Mouse (Mus musculus) midbrain, embryonic 14.5 days (tissue): Measurements from ENCODE around the gene Furin. TPM values are rescaled to one million over a fixed set of nuclear protein-coding genes. Genes with fewer than 3 reads are reported as not detected.

ENCODE experiments used
- ATAC-seq: fragments of 200-750 bp; cut with Nextera tagmentation; 2 replicates; pipeline ENCODE4 v1.8.0; 2017; ENCODE audit warnings: moderate number of reproducible peaks, moderate library complexity; ENCODE audit not compliant: low FRiP score, low TSS enrichment
- DNase-seq: peaks from one replicate; pipeline ENCODE4 v3.0.0-alpha.2; 2015
- H3K27ac ChIP-seq: fragments of 300-500 bp; sonication (generic); replicated peaks from 2 replicates; pipeline ENCODE4 v1.5.1; 2014; ENCODE audit warnings: mild to moderate bottlenecking, low read depth, low read length, moderate library complexity
- H3K27me3 ChIP-seq: fragments of 300-500 bp; sonication (generic); 2 replicates; pipeline ENCODE4 v1.6.1; 2014; ENCODE audit warnings: low read length, control low read depth, mixed read lengths; ENCODE audit not compliant: control insufficient read depth, insufficient read depth
- H3K36me3 ChIP-seq: fragments of 300-500 bp; sonication (generic); 2 replicates; pipeline ENCODE4 v1.6.1; 2014; ENCODE audit warnings: low read length, control low read depth; ENCODE audit not compliant: control insufficient read depth, insufficient read depth
- H3K4me1 ChIP-seq: fragments of 300-500 bp; sonication (generic); 2 replicates; pipeline ENCODE4 v1.6.1; 2014; ENCODE audit warnings: mild to moderate bottlenecking, antibody characterized with exemption, low read length, control low read depth; ENCODE audit not compliant: control insufficient read depth, insufficient read depth
- H3K4me2 ChIP-seq: fragments of 300-500 bp; sonication (generic); 2 replicates; pipeline ENCODE4 v1.6.1; 2014; ENCODE audit warnings: mild to moderate bottlenecking, low read length, moderate library complexity
- H3K4me3 ChIP-seq: fragments of 300-500 bp; sonication (generic); replicated peaks from 2 replicates; pipeline ENCODE4 v1.5.1; 2014; ENCODE audit warnings: low read depth, low read length
- H3K9ac ChIP-seq: fragments of 300-500 bp; sonication (generic); replicated peaks from 2 replicates; pipeline ENCODE4 v1.6.1; 2014; ENCODE audit warnings: mild to moderate bottlenecking, low read length, moderate library complexity
- H3K9me3 ChIP-seq: fragments of 300-500 bp; sonication (generic); 2 replicates; pipeline ENCODE4 v1.6.1; 2016; ENCODE audit warnings: low read length, control low read depth, mixed read lengths; ENCODE audit not compliant: control insufficient read depth
- WGBS: fragments of 180-500 bp; shearing (Covaris S2); extraction: QIAGEN DNeasy Blood & Tissue Kit; methylation state at CpG from one replicate; pipeline ENCODE4 v1.1.7; 2014; 5-methylcytosine and 5-hydroxymethylcytosine counted together
- polyA plus RNA-seq: library from polyadenylated mRNA; unstranded; fragments of >200 nt; fragmentation: Nextera tagmentation; extraction: Ambion mirVana; gene quantifications from 2 replicates; pipeline ENCODE4 v1.2.1, GENCODE M21; 2014

Gene Furin
- polyA plus RNA-seq, 1 experiment from 2014 or later, result 4.9 TPM

DNA sequence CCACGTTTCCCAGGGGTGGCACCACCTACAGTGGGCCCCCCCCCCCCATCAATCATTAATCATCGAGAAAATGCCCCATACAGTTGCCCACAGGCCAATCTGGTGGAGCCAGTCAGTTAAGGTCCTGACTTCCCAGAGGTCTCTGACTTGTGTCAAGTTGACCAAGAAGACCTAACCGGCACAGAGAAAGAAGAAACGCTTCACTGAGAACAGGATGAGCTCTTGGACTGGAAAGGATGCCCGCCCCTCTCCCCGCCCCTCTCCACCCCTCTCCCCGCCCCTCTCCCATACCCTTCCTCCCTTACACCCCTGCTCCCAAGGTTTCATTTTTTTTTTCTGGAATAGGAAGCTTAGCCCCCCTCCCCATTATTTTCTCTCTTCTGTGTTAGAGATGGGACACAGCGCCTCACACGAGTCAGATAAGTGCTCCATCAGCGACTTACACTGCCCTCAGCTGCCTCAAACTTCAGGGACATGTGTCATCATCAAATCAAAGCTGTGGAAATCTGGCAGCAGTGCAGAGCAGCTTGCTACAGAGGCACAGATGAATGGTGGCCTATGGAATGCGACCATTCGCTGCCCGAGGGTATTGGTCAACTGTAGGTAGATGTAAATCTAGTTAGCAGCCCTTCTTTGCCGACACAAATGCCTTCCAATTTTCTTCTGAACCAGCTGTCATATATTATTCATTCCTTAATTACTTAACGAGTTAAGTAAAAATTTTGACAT is 34.0 kb upstream of the Furin start:
- H3K9me3 ChIP-seq, result no peaks in the 10 kb centered on the region

DNA sequence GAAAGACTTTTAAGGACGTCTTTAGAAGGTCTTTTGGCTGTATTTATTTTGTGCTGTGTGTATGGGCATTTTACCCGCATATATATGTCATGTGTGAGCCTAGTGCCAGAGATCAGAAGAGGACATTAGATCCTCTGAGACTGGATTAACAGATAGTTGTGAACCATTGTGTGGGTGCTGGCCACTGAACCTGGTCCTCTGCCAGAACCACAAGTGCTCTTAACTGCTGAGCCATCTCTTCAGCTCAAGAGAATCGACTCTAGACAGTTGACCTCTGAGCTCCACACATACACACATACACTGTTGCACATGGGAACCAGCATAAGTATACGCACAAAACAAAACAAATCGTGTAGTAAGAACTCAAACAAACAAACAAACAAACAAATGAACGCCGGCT is 31.3 kb upstream of the Furin start:
- H3K4me2 ChIP-seq, result no peak overlapping the region
- no peak for ATAC-seq

More for the DNA sequence above, 34.0 kb upstream of the Furin start:
- ATAC-seq, result no peak
- 25% methylated on average over 15 of the region's 15 CpGs for WGBS
- peak; percentile 19 for DNase-seq
- no peak overlapping the region for H3K27ac ChIP-seq
- H3K36me3 ChIP-seq, result no peaks in the 10 kb centered on the region
- H3K27me3 ChIP-seq, result no peaks in the 10 kb centered on the region
- H3K4me3 ChIP-seq, result no peak overlapping the region
- H3K4me1 ChIP-seq, result 0 out of 2 replicates have a peak, but pooled peaks cover 3% of the 10 kb centered on the region
- H3K4me2 ChIP-seq, result no peak overlapping the region
- no peak overlapping the region for H3K9ac ChIP-seq

DNA sequence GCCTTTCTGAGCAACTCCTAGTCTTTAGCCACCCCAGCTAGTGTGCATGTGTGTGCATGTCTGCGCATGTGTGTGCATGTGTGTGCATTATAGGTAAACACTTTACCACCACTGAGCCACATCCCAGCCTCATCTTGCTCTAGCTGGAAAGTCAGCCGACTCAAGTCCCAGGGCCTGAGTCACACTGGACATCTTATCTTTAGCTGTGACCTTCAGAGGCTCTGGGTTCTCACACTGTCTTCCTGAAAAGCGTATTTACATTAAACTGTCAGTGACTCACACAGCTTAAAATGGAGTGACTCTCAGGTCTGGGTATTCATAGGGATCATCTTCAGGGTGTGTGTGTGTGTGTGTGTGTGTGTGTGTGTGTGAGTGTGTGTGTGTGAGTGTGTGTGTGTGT is 30.4 kb upstream of the Furin start:
- Histone ChIP-seq H3K4me3 (no peak overlapping the region), H3K27me3 (no peaks in the 10 kb centered on the region), H3K9ac (no peak overlapping the region), H3K4me1 (no peaks in the 10 kb centered on the region), H3K36me3 (no peaks in the 10 kb centered on the region), H3K9me3 (no peaks in the 10 kb centered on the region), H3K27ac (no peak overlapping the region), H3K4me2 (no peak overlapping the region)
- no peak for ATAC-seq
- no peak for DNase-seq
- 98% methylated on average over 3 of the region's 3 CpGs for WGBS

More for the DNA sequence above, 31.3 kb upstream of the Furin start:
- Histone ChIP-seq H3K9me3 (no peaks in the 10 kb centered on the region), H3K27ac (no peak overlapping the region), H3K4me1 (no peaks in the 10 kb centered on the region), H3K36me3 (no peaks in the 10 kb centered on the region), H3K27me3 (no peaks in the 10 kb centered on the region), H3K9ac (no peak overlapping the region), H3K4me3 (no peak overlapping the region)
- DNase-seq, result no peak
- 91% methylated on average over 7 of the region's 7 CpGs for WGBS

DNA sequence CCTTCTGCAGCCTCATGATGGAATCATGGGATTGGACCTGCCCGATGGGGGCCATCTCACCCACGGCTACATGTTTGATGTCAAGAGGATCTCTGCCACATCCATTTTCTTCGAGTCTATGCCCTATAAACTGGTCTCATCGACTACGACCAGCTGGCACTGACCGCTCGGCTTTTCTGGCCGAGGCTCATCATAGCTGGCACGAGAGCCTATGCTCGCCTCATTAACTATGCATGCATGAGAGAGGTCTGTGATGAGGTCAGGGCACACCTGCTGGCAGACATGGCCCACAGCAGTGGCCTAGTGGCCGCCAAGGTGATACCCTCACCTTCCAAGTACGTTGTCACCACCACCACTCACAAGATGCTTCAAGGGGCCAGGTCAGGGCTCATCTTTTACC is 24.4 kb upstream of the Furin start:
- no peak overlapping the region for H3K4me3 ChIP-seq
- H3K27me3 ChIP-seq, result no peaks in the 10 kb centered on the region
- ATAC-seq (no peak), DNase-seq (no peak)
- H3K4me2 ChIP-seq, result no peak overlapping the region
- H3K9ac ChIP-seq, result no peak overlapping the region
- H3K9me3 ChIP-seq, result no peaks in the 10 kb centered on the region
- no peaks in the 10 kb centered on the region for H3K4me1 ChIP-seq
- H3K27ac ChIP-seq, result no peak overlapping the region
- no peaks in the 10 kb centered on the region for H3K36me3 ChIP-seq
- WGBS, result 92% methylated on average over 12 of the region's 12 CpGs

DNA sequence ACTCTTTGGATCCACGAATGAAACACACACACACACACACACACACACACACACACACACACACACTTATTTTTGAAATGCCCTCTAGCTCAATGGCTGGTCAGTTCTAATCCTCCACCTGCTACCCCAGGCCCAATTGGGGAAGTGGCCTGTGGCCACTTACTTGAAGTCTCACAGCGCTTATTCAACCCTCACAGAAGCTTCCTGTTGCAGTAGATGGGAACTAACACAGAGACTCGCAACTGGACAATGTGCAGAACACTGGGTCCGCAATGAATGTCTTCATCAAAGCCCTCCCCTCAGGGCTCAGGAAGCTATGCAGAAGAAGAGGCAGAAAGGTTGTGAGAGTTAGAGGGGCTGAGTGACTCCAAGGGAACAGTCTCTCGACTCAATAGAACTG is 22.5 kb upstream of the Furin start:
- no peak overlapping the region for H3K9ac ChIP-seq
- 84% methylated on average over 5 of the region's 5 CpGs for whole genome bisulfite sequencing
- no peak for DNase-seq
- no peaks in the 10 kb centered on the region for H3K27me3 ChIP-seq
- no peak overlapping the region for H3K4me2 ChIP-seq
- H3K4me3 ChIP-seq, result no peak overlapping the region
- no peaks in the 10 kb centered on the region for H3K36me3 ChIP-seq
- no peak overlapping the region for H3K27ac ChIP-seq
- no peaks in the 10 kb centered on the region for H3K4me1 ChIP-seq
- ATAC-seq, result no peak
- no peaks in the 10 kb centered on the region for H3K9me3 ChIP-seq

DNA sequence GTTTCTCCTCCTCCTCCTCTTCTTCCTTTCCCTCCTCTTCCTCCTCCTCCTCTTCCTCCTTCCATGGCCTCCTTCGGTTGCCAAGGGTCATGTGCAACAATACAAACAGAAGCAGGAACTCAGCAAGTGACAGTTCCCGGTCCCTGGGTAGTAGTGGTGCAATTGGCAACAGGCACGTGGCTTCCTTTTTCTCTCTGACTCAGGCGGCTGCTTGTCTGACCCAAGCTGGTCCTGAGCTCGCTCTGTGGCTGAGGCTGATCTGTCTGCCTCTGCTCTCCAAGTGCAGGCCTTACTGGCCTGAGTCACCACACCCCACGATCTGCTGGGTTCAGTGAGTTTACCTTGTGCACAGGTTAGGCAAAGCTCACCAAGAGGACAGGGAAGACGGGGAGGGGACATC is 21.1 kb upstream of the Furin start:
- H3K4me2 ChIP-seq, result no peak overlapping the region
- no peaks in the 10 kb centered on the region for H3K9me3 ChIP-seq
- no peak overlapping the region for H3K4me3 ChIP-seq
- DNase-seq (no peak), ATAC-seq (no peak)
- H3K4me1 ChIP-seq, result no peaks in the 10 kb centered on the region
- 77% methylated on average over 7 of the region's 7 CpGs for WGBS
- no peaks in the 10 kb centered on the region for H3K27me3 ChIP-seq
- H3K36me3 ChIP-seq, result no peaks in the 10 kb centered on the region
- no peak overlapping the region for H3K27ac ChIP-seq
- H3K9ac ChIP-seq, result no peak overlapping the region

DNA sequence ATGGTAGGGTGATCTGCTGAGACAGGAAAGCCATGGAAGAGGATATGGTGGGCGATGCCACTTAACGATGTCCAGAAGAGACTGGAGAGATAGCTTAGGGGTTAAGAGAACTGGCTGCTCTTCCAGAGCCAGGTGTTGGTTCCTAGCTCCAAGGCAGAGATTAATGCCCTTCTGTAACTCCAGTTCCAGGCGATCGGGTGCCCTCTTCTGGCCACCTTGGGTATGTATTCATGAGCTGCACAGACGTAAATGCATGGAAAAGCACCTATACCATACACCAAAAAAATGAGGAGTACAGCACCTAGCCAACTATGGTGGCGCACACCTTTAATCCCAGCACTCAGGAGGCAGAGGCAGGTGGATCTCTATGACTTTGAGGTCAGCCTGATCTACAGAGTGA is 19.5 kb upstream of the Furin start:
- H3K9me3 ChIP-seq, result no peaks in the 10 kb centered on the region
- ATAC-seq, result no peak
- no peak overlapping the region for H3K4me3 ChIP-seq

DNA sequence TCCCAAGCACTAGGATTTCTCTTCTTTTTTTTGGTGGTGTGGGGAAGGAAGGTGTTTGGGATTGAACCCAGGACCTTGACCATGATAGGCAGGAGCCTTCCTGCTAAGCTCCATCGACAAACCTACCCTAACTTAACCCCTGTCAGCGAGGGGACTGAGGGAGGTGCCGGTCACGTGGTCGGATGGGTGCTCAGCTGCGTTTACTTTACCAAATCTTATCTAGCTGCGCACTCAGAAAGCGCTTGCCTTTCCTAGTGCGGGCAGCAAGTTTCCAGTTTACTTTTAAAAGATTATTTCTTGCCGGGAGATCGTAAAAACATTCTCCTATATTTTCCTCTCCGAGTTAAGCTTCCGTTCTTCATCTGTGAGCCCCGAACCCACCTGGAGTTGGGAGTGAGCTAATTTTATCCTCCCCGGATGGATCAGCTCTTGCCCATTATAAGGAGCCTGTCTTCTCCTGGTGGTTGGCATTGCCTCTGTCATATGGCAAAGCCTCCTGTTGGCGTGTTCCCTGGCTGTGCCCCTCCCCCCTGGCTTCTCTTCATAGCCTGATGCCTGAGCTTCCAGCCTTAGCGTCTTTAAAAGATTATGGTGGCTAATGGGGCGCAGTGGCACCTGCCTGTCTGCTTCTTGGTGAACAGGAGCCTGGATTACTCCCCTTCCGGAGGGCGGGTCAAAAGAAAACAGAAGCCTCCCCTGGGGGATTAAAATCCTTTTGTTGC is 17.7 kb upstream of the Furin start:
- DNase-seq (peak; percentile 53), ATAC-seq (no peak)
- 24% methylated on average over 20 of the region's 20 CpGs for WGBS
- Histone ChIP-seq H3K9me3 (no peaks in the 10 kb centered on the region), H3K27ac (no peak overlapping the region), H3K4me3 (no peak overlapping the region), H3K36me3 (no peaks in the 10 kb centered on the region), H3K9ac (no peak overlapping the region), H3K4me1 (no peaks in the 10 kb centered on the region), H3K27me3 (no peaks in the 10 kb centered on the region), H3K4me2 (peak overlapping the region; percentile 15; the same call in 1 of the 2 replicates)

More for the DNA sequence above, 19.5 kb upstream of the Furin start:
- Histone ChIP-seq H3K9ac (no peak overlapping the region), H3K36me3 (no peaks in the 10 kb centered on the region), H3K27me3 (no peaks in the 10 kb centered on the region), H3K4me1 (no peaks in the 10 kb centered on the region), H3K4me2 (no peak overlapping the region), H3K27ac (no peak overlapping the region)
- 84% methylated on average over 6 of the region's 6 CpGs for WGBS
- DNase-seq, result no peak

DNA sequence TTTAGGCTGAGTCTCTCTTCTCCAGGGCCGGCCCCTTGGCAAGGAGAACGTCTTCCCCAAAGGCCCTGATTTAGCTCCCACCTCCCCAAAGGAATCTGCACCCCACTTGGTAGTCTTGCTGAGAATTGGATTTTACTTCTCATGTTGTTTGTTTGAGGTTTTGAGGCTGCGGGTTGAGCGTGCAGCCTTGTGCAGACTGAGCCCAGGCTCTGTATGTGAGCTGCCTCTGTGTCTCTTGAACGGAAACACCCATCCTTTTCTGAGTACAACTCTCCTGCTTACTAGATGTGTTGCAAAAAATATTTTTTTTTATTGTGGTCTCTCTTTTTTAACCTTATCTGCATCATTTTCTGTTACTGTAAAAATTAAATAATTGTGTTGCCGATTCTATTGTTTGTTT is 16.3 kb upstream of the Furin start:
- Histone ChIP-seq H3K27me3 (no peaks in the 10 kb centered on the region), H3K36me3 (no peaks in the 10 kb centered on the region), H3K9ac (no peak overlapping the region), H3K4me1 (no peaks in the 10 kb centered on the region), H3K27ac (no peak overlapping the region), H3K4me2 (no peak overlapping the region), H3K4me3 (no peak overlapping the region), H3K9me3 (no peaks in the 10 kb centered on the region)
- no peak for ATAC-seq
- 91% methylated on average over 6 of the region's 6 CpGs for WGBS
- DNase-seq, result no peak
